In the genomic region with DNA sequence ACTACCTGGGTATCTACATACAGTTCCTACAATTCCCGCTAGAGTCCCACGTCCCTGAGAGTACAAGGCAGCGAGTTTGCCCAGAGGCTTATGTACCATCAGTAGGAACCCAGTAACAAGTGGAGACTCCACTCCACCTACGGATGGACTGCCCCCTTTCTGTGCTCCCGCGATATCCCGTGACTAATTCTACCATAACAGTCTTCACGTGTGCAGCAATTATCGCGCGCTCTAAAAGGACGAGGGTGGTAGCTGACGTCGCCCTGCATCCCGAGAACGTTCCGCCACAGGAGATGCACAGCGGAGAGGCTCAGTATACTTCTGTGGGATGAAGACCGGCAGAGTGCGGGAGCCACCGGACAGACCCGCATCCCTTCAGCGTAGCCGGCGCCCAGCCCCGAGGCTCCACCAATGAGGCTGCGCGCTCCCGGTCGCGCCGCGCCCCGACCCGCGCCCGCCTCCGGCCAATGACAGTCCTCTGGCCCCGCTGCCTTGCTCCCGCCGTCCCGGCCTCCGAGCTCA, we compare ENCODE assay signal across 8 mouse cellular contexts. TPM values are rescaled to one million over a fixed set of nuclear protein-coding genes. Genes with fewer than 3 reads are reported as not detected.
A peak's percentile ranks its signal among the peaks of the same experiment; 100 is the strongest.
DNase-seq lines count a peak whose midpoint lies in the region; ATAC-seq lines count a peak whose summit lies in the region.

No protein-coding gene starts in this region.

- ATAC-seq in liver, embryonic 16.5 days (ENCODE audit: low read depth) = peak; percentile 92

- intact Hi-C loops in heart, postnatal 36 days (cut with DNase I) = no loop called here

- H3K4me2 ChIP-seq in liver, embryonic 16.5 days (ENCODE audit: low read depth, low read length) = peak overlapping the region; percentile 95

- no peaks in the 10 kb centered on the region for H3K9me3 ChIP-seq in liver, embryonic 16.5 days (replicated peaks; ENCODE audit: control insufficient read depth, low read length)

- no peak overlapping the region for H3K27ac ChIP-seq in liver, embryonic 16.5 days (ENCODE audit: low read length)

- no peaks in the 10 kb centered on the region for H3K36me3 ChIP-seq in liver, embryonic 16.5 days (ENCODE audit: control insufficient read depth, insufficient read depth)

- no peaks in the 10 kb centered on the region for H3K27me3 ChIP-seq in liver, embryonic 16.5 days (ENCODE audit: control insufficient read depth, insufficient read depth, low read depth, low read length)

- DNase-seq in adrenal gland, adult (ENCODE audit: inconsistent age in 2 of 2, low spot score in 1 of 2) = peak; percentile 69 to 87
- peak; percentile 78 for DNase-seq in cerebellum, adult 9-11 months
- peak; percentile 82 for DNase-seq in forelimb bud, embryonic 11.5 days (ENCODE audit: low read depth, low spot score)
- DNase-seq in heart, postnatal 36 days = peak; percentile 30 to 58
- peak; percentile 44 for DNase-seq in layer of hippocampus, adult 11-12 months (ENCODE audit: low spot score)
- peak; percentile 21 for DNase-seq in ovary, adult 18-20 months (ENCODE audit: low spot score)
- DNase-seq in urinary bladder, postnatal 14 days (ENCODE audit: low spot score) = peak; percentile 52

- peak overlapping the region; percentile 84 for H3K4me3 ChIP-seq in liver, embryonic 16.5 days (ENCODE audit: low read depth, low read length)

- WGBS in liver, embryonic 16.5 days (ENCODE audit: insufficient replicate concordance) = under 1% methylated on average over 34 of the region's 43 CpGs

- H3K4me1 ChIP-seq in liver, embryonic 16.5 days (ENCODE audit: control insufficient read depth, low read depth, low read length) = peaks cover 7% of the 10 kb centered on the region; the same call in 1 of the 2 replicates

- peak overlapping the region; percentile 75 for H3K9ac ChIP-seq in liver, embryonic 16.5 days (ENCODE audit: low read depth, low read length)

RNA-seq across cellular contexts. Expression of a gene that starts 0.6 kb away (rescaled TPM):
- under 1 TPM; 0.44 to 0.89 TPM for total RNA-seq in heart, postnatal 36 days (2021)
- polyA plus RNA-seq in liver, embryonic 16.5 days (2015; fragmentation: Nextera tagmentation; extraction: Ambion mirVana) = 2.5 and 3.2 TPM in 2 replicates

Comparison
In these comparisons a context has a peak if more than half of its experiments do, and no peak if none do; other contexts are left out.
1. DNase-seq: peak in every context shown above with its lines; median percentile 82 in forelimb bud, embryonic 11.5 days; 78 in adrenal gland, adult; 78 in cerebellum, adult 9-11 months; 52 in urinary bladder, postnatal 14 days; 44 in heart, postnatal 36 days; 44 in layer of hippocampus, adult 11-12 months; 21 in ovary, adult 18-20 months.